Mouse (Mus musculus) v-Abl transformed pro-B cells (cell line): ENCODE data around the gene Lyzl4.

Experiments used
- in situ Hi-C, 2 experiments: fragments of 400-800 bp; cut with MboI; formaldehyde crosslinking; loops; one replicate each; pipeline ENCODE4 v1.15.1; 2025; ENCODE audit not compliant: unreplicated experiment in 2 of 2

Gene Lyzl4

DNA sequence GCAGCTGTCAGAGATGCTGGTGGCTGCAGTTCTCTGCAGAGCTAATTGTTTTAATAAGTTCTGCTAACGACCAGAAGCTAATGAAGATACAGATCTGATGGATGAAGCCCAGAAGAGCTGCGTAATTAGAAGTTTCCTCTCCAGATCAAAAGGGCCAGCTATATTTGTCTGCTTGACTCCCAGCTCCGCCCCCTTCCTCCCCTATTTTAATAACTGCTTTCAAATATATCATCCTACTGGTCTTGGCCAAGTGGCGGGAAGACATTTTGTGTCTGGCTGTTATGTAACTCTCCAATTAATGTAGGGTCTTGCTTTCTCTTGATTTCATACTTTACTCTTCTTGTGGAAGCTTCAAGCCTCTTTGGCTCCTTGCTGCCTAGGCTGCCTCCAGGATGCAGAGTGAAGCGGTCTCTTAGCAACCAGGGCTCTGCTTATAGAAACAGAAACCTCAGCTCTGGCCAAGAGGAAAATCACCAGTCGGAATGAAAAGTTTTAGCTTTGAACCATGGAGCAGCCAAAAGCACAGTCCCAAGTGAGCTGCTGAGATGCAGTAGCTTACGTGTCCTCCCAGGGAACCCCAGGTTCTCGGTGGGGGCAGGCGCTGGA lies 86.4 kb downstream of the Lyzl4 start:
- in situ Hi-C loops, result no loop called here

DNA sequence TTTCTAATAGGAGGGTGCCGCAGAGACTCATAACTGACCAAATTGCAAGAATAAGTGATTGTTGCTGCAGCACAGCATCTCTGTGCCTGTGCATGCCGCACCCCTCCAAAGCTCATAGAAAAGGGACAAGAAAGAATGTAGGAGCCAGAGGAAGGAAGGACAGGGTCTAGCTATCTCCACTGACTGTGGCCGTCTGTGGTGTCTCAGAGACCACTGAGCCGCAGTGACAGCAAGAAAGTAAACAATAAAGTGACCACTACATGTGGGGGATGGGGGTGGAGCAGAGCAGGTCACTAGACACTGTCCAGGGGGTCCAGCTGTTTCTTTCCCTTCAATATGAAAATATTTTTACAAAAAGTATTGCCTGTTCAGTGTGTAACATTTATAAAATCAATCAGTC lies 88.3 kb downstream of the Lyzl4 start:
- in situ Hi-C loops, result no loop called here

- in situ Hi-C loops, result no loop called here
Observed at GRCm38 (mm10) chr9:121550327-121550771, 91.5 kb downstream of the Lyzl4 start.

GRCm38 (mm10) chr9:121549444-121549843 lies 92.5 kb downstream of the Lyzl4 start:
- in situ Hi-C loops, result no loop called here

- in situ Hi-C loops, result no loop called here
Observed at GRCm38 (mm10) chr9:121549010-121549409, 92.9 kb downstream of the Lyzl4 start.

- in situ Hi-C loops, result no loop called here
Observed at GRCm38 (mm10) chr9:121547431-121547830, 94.5 kb downstream of the Lyzl4 start.

- in situ Hi-C loops, result no loop called here
Observed at GRCm38 (mm10) chr9:121541530-121541929, 100.4 kb downstream of the Lyzl4 start.

GRCm38 (mm10) chr9:121532626-121533025 lies 109.3 kb downstream of the Lyzl4 start:
- in situ Hi-C loops, result no loop called here

GRCm38 (mm10) chr9:121528605-121529357 lies 113.1 kb downstream of the Lyzl4 start:
- in situ Hi-C loops, result no loop called here
